Mouse (Mus musculus) monocyte, adult 2 months (primary cell): ENCODE results near the gene Irs2.

Experiments used
- DNase-seq, 2 experiments: peaks; one replicate each; pipeline ENCODE4 v3.0.0; 2022; ENCODE audit warnings: low spot score in 2 of 2, low read depth in 1 of 2

Irs2 gene

DNA sequence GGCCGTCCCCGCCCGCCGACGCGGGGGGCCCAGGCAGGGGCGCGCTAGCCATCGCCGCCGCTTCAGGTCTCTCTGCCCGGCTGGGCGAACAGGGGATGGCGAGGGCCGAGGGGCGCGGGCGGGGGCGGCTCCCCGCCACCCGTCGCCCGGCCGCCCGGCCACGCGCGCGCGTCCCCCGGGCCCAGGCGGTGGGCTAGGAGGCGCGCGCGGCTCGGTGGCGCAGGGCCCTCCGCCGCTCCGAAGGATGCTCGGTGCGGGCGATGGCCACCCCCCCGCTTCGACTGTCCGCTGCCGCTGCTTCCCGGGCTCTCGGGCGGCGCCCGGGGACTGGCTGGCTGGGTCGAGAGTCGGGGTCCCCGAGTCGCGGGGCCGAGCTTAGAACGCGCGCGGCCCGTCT is at the start of gene Irs2:
Irs2 (minus strand) TSS at position 80 of the 397 bp plus-strand sequence.
- DNase-seq, result no peak

DNA sequence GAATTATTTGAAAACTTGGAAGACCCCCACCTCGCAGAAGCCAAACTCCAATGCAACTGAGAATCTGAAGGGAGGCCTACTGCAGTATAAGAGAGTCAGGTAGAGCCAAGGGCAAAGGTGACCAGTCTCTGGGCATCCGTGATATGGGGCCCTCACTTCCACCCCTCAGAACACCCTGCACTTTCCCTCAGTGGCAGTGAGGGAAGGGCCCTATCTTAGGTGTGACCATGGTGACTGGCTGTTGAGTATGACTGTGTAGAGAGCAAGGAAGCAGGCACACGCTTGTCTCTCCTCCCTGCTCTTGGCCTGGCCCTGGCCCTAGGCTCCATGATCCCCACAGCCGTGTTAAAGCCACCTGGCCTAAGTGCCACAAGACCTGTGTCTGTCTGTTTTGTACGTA is 48.4 kb upstream of the Irs2 start:
- DNase-seq, result no peak

DNA sequence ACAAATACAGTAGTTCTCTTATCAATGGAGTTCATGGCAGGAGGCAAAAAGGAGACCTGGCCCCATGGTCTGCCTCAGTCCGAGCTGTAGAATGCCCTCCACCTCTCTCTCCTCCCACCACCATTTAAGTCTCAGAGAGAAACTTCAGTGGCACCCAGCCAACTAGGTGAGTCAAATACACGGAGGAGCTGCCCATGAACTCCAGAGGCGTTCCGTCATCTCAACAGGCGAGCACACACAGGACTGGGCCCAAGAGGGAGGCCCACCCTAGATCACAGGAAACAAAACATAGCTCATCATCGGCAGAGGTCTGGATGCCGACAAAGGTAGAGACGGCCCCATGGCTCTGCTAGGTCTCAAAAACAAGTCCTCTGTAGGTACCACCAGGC is 47.9 kb upstream of the Irs2 start:
- no peak for DNase-seq

DNA sequence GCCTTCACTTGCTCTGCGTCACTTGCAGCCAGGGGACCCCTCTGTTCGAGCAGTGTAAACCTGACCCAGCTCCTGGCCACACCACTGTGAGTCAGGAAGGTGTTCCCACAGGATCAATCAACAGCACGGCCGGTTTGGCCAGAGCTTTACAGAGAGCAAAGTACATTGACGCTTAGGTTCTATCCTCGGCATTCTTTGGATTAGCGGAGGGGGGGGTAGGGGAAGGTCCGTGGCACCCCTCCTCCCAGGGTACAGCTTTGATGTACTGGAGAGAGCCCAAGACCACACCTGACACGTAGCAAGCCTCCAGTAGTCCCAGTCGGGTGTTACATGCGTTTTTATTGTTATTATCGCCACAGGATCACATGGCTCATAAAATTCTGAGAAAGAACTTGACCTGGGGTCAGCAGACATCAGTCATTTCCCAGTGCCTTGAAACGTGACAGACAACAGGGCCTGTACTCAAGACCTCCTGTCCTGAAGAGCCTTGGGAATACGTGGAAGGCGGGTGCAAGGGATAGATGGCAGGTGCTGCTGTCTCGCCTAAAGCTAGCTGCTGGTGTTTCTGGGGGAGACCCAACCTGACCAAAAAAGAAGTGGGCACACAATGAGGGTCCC is 47.4 kb upstream of the Irs2 start:
- DNase-seq, result no peak

DNA sequence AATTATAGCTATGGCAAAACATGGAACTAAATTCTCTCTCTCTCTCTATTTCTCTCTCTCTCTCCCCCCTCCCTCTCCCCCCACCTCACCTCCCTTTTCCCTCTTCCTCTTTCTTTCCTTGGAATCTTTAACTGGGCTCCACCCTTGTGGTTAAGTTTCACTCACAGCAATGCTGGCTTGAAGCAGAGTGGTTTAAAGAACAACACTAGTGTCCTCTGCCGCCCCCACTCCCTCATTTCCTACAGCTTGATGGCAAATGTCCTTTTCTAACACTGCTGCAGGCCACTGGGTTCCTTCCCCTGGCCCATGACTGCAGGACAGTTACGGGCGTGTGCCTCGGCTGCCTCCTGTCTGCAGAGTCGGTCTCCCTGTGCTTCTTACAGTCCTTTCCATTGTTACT is 41.6 kb upstream of the Irs2 start:
- no peak for DNase-seq

DNA sequence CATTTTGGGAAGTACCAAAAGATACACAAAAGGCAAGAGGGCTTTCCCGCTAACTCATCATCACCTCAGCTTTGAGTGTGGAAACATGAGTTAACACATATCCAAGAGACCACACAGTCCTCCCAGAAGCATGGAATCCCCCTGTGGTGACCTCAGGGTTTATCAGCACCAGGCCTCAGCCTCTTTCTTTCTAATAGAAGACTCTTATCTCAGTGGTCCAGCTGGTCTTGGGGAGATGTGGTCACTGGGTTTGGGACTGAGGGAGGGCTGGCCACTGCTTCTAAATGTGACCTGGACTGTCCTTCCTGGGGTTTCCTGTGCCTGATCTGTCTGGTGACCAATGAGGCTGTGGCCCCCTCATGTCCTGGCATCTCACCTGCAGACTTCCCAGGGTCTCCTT is 39.6 kb upstream of the Irs2 start:
- no peak for DNase-seq

DNA sequence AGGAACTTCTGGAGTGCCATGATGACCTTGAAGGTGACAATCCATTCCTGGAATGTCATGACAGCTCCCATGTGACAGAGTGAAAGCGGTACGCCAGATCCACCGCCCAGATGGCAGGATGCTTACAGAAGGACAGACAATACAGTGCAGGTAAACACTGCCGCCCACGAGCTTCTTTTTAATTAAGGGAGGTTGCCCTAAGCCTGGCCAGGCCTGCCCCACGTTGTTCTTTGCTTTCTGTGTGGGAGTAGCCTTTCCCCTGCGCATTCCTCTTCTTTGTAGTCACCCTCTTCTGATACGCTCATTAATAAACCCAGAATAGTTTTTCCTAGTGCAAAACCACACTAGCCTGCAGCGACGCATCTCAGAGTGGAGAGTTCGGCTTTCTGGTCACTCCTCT is 36.4 kb upstream of the Irs2 start:
- no peak for DNase-seq

DNA sequence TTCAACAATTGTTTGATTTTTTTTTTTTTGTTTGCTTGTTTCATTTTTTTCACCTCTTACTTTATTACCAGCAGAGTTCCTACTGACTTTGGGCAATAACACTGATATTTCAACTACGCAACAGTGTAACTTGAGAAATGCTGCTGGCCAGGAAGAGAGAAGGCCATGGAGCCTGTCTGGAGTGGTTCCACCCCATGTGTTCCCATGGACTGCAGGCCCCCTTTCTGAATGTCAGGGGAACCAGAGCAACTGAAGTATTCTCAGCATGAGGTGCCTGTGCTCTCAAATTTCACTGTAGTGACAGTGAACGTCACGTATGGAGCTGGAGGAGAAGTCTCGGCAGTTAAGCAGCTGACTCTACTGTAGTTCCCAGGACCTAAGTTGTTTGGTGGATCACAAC is 35.3 kb upstream of the Irs2 start:
- no peak for DNase-seq

DNA sequence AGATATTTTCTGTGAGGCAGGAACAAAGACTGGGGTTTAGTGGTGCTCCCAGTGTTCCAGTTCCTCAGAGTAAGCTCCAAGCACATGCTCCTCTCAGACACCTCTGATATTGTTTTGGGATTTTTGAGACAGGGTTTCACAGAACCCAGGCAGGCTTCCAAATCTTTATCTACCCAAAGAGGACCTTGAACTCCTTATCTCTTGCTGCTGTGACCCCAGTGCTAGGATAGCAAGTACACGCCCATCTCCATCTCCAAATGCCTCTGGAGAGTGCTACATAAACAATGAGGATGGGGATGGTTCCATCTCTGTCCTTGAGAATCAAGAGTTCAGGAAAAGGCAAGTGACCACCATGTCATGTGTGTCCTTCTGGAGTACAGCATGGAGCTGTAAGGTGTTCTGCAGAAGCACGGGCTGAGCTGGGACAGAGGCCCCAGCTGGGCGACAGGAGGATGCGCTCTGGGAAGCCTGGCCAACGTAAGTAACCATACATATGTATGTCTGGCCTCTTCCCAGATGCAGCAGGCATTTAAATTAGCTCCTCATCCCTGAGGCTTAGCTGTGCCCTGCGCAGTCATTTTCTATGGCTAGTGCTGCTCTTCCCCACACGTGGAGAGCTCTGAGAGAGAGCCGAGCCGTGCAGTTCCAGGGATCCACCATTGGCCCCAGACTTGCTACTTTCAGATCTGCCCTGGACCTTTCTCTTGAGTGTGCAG is 34.8 kb upstream of the Irs2 start:
- DNase-seq, result no peak

DNA sequence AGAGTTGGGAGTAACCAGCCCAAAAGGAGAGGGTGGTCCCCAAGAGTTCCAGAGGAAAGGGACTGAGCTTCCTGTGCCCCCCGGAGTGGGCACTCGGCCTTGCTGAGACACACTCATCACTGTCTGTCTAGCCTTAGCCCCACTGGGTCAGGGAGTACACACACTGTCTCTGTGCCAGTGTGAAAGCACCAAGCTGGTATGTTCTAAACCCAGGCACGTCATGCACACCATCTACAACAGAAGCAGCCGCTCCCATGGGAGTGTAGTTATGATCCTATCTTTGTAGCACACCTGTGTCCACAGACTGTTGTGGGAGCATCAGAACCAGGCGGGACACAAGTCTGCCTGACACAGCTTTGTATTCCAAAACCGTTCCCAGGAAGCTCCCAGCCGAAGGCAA is 31.8 kb upstream of the Irs2 start:
- no peak for DNase-seq

DNA sequence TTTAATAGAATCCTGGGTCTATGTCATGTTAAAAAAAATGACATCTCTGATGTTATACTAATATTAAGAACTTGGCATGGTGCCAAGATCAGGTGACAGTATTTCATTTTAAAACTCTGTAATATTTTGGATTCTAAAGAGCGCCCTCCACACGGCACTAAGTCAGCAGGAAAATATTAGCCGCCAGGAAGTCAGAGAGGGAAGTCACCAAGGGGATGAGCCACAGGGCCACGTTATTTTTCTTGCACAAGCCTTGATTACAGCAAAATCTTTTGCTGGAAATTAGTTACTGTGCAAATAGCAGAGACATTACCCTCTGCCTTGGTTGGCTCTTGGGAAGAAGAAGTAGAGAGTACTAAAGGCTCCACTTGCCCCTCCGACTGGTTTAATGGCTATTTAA is 30.5 kb upstream of the Irs2 start:
- no peak for DNase-seq

DNA sequence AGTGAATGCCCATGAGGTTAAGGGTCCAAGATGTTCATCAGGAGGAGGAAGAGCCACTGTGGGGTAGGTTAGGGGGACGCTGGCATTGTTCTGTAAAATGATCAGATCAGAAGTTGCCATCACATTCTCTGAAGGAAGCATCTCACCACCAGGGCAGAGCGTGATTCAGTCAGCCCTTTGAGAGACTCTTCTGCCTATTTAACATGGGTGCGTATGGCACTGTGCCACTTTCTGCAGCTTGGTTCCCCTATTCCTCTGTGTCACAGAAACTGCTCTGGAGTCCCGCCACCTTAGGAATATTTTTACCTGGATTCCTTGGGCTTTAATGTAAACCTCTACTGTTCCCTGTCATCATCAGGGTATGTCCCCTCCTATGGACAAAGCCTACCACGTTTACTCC is 30.1 kb upstream of the Irs2 start:
- DNase-seq, result peak in 1 of 2 experiments; percentile 29

DNA sequence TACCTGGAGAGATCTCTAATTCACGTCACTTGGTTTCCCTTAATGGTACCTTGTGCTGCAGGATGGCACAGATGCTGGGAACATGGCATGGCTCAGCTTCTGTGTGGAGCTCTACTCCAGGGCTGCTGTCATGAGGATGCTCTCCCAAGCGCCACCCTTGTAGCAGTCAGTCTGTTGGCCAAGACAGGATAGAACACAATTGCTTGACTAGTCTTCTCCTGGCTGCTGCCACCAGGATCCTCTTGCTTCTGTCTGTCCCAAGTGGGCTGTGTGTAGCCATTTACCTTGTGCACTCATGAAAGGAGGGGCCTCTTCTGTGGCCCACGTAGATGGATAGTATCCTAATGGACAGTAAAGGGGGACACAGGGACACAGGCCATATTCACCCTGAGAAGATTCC is 28.5 kb upstream of the Irs2 start:
- no peak for DNase-seq

DNA sequence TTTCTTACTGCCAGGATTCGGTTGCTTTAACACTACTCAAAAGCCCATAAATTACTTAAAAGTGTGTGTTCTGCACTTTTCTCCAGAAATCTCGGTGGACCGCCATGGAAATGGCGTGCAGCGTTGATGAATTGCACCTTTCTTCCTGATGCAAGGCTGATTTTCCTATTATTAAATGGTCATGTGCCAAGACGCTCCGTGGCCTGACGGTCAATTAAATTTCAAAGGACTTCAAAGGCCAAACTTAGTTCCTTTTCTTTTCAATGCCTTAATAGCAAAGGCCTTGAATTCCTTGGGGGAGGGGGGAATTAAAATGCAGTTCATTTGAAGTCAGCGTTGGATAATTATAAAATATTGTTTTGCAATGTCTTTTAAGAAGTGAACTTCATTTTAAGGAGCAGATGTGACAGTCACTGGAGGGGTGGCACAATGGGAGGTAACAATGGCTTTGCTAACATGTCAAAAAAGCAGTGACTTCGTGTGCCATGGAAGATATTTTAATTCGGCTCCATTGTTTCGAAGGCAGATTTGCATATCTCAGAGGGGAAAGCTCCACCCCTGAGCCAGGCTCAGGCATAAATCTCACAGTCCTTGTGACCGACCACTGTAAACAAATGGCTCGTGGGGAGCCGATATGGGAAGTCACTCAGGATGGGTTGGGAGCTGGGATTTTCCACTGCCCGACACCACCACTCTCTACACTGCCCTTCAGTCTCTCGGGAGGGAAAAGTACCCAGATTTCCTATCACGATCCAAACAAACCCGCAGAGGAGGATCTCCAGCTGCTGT is 27.6 kb upstream of the Irs2 start:
- DNase-seq, result no peak

DNA sequence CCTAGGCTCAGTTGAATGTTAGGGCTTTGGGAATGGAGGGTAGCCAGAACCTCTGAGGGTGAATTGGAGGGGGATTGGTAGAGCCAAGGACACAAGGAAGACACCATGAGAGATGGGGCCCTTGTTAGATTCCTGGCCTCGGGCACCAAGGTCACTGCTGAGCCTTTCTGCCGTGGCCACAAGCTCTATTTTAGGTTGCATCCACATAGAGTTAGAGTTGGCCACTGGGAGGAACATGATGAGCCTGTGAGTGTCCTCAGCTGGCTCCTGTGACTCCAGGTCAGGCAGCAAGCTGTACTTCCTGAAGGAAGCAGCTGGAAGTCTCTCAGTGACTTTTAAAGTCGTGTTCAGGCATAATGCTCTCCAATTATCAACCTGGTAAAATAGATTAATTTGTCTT is 16.6 kb upstream of the Irs2 start:
- DNase-seq, result no peak

DNA sequence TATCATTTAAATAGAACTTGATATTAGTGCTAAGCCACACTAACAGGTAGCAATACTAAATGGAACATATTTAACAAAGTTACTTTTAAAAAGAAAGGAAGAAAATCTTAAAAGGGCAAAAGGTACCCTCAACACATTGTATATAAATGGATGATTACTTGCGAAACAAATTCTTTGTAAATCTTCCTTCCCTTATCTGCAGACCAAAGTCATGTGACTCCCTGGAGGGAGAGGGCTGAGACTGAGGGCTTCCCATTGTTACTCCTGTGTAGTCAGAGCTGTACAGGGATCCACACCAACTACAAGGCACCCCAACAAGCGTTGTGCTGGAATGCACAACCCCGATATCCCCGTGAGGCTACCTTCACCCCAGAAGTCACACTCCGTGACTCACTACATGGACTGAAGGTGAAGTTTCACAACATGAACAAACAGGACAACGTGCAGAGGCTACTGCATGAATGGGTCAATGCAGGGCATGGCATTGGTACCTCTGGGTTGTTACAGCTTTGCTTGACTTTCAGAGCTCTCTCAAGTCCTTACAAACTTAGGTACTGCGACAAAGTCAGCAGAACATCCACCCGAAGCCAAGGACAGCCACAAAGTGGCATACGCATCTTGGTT is 12.8 kb upstream of the Irs2 start:
- no peak for DNase-seq

DNA sequence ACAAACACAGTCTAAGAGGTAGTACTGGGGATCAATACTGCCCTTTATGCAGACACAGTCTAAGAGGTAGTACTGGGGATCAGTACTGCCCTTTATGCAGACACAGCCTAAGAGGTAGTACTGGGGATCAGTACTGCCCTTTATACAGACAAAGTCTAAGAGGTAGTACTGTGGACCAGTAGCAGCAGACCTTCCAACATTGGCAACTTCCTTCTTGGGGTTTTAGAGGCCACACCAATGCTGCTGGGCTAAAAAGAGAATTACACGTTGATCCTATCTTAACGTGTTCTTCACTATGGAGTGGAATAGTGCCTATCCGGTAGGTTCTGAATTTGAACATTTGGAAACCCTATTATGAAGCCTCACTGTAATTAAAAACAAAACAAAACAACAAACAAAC is 7.4 kb upstream of the Irs2 start:
- DNase-seq, result no peak

DNA sequence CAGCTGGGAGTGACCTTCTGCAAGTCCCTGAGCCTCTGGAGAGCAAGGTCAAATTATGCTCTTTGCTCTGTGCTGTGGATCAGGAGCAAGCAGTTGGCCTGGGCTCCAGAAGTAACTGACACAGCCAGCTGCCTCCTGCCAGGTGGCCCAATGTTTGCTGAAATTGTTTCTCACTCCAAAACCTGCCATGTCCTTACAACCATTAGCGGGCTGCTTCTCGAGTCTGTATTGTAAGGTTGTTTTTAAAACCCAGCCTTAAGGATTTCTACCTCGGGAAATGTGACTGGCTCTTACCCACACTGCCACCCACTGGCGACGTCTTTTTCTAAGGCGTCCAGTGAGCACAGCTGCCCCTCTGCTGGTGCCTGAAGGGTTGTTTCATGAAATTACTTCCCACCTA is 5.0 kb upstream of the Irs2 start:
- no peak for DNase-seq

DNA sequence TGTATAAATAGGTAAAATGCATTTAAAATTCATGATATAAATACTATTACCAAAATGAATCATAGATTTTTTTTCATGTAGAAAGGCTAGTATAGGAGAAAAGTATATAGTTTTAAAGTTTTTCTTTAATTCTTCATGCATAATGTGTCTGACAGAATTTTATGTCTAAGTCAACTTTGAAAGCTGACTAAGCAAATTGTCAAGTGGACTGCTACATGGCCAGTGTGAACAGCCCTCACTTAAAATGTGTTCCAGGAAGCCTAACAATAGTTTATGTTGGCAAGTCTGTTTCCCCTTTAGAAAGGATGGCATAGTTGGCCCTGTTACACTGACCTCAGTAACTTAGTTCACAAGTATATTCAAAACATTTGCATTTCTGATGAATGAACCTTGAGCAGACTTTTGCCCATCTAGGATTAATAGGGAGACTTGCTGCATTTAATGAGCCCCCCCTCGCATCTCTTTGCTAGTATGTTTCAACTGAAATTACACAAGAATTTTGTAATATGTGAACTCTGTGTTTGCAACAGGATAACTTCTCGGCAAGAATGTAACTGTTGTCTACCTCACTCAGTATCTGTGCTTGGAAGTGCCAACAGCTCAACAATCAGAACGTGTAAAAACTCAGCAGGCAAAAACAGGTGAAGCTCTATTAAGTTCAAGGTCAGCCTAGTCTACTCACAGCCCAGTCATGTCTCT is 3.7 kb upstream of the Irs2 start:
- no peak for DNase-seq

DNA sequence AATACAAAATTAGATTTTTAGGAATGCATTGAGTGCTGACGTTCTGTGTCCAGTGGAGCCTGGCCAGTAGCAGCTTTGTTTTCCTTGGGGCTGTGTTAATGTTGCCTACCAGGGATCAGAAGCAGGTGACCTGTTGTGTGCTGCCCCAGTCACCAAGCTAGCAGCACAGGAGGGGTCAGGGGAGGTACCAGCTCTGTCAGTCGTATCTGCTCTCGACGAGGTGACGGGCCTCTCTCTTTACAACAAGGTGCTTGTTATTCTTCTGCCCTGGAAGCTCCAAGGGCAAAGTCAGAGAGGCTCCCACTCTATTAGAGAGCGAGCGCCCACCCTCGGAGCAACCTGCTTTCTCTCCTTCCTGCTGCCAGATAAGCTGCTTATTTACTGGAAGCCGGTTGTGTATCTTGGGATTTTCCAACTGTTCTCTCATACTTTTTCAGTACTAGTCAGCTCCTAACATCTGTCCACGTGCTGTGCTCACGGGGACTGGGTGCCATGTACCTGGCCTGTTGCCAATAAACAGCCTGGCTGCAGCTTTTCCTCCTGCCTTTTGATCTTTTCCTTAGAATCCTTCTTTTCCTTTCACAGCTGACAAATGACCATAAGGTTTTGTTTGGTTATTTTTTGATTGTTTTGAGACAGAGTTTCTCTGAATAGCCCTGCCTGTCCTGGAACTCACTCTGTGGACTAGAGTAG is 2.8 kb upstream of the Irs2 start:
- DNase-seq, result no peak

DNA sequence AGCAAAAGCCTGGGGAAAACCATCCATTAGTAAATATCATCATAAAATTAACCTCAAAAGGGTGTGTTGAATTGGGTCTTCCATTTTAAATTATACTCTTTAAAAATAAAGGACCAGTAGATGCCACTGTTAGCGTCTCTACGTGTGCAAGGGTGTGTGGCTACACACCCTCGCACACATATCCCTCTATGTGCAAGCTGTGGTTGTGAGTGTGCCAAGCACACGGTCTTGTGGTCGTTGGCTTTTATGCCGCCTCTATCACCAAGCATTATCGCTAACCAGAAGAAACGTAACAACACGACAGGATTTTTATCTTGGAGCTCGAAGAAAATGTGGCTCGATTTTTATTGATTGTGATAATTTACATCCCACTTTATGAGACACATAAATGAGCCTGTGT is 2.1 kb upstream of the Irs2 start:
- DNase-seq, result no peak
